Mouse (Mus musculus) brain, adult 10 weeks (tissue): ENCODE data around the gene Unc5b. TPM values are rescaled to one million over a fixed set of nuclear protein-coding genes. Genes with fewer than 3 reads are reported as not detected.

Source experiments
- polyA plus RNA-seq: library from polyadenylated mRNA; stranded (reverse); fragments of 350-450 nt; fragmentation: Illumina TruSeq; extraction: RNeasy Lipid Tissue Mini Kit (QIAGEN cat#74804); gene quantifications from one replicate; pipeline ENCODE4 v1.2.3, GENCODE M21; 2015; ENCODE audit warnings: low read depth, low replicate concordance

Gene Unc5b
- polyA plus RNA-seq = 15.8 TPM

DNA sequence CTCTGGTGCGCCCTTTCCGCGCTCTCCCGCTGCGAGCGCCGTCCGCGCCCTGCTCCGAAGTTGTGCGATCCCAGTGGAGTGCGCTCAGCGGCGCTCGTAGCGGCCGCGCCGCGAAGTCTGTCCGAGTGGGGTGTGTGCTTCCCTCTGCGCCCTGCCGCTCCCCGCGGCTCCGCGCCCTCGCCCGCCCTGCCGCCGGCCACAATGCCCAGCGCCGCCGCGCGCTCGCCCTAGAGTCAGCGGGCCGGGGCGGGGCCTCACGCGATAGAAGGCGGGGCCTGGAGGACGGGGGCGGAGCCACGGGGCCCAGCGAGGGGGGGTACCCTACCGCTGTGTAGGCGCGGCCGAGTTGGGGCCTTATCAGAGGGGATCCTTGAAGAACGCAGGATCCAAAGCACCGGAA is at the start of gene Unc5b:
Gene Unc5b, minus strand, starts transcription at position 203 of the 400 bp plus-strand sequence.

DNA sequence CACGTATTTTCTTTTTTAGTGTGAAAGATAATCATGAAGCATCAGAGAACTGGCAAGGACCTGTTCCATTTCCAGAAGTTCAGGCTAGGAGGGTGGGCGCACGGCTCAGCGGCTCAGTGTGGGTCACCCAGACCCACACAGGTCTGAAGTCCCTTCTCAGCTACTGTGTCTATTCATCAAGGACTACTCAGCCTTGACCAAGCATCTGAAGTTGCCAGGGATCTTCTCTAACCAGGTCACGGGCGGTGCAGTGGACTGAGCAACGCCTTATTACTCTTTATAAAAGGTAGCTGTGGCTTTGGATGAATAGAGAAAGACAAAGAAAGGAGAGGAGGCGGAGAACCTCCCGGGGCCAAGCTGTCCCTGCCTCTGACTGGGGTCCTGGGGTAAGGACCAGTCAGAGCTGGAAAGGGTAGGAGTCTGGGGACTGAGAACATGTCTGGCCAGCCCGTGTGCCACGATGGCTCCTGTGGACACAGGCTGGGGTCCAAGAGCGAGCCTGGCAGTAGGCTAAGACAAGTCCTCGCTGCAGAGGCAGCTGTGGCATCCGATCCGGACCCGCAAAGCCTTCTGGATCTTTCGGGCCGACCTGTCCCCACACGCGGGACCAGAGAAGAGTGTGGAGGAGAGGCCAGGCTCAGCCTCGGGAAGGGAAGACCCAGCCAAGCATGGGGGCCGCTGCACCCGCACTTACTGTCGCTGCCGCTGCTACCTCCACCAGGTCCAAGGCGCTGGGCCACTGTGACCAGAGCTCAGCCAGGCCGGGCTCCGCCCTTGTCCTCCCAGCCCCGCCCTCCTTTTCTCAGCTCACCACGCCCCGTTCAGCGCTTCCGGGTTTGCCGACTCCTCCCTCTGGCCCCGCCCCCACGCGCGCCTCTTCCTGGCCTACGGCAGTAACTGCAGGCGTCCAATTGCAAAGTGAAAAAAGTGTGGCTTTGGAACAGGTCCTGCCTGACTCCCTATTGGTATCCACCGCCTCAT is 79.1 kb downstream of the Unc5b start, which contains the start of gene Slc29a3:
Gene Slc29a3, minus strand, starts transcription at position 755 of the 981 bp plus-strand sequence.

Other genes with a start within 250 kb of the Unc5b start
- 0.94 TPM for gene Cdh23, start 135.1 kb downstream of the Unc5b start, polyA plus RNA-seq
- gene Slc29a3, start 78.8 kb downstream of the Unc5b start, polyA plus RNA-seq = 10.1 TPM